Mouse (Mus musculus): ENCODE measurements around the gene Clec4f. TPM values are rescaled to one million over a fixed set of nuclear protein-coding genes. Genes with fewer than 3 reads are reported as not detected.
"Not testable (repeated sequence)": the region's sequence is repeated elsewhere in the genome, so short reads cannot be mapped to it uniquely, and the experiment has no call there.

Gene Clec4f
- polyA plus RNA-seq, 1 experiment from 2014 or later: 0.18 TPM

DNA sequence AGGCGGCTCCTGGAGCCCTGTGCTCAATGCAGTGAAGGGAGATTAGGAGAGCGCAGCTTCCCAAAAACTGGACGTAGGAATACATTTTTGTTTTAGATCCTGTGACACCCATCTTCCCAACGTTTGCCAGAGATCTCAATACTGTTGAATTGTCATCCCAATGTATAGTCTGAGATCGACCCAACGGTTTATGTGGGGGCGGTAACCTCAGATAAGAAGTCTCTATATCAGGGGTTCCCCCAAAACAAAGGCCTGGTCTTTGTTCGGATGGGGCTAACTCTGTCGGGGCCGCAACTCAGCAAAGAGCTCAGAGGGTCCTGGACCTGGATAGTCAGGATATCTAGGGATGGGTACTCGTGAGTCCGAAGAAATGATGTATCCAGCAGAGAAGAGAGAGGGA lies 37.0 kb upstream of the Clec4f start:
- peaks cover 4% of the 10 kb centered on the region; the same call in 1 of the 2 replicates for H3K4me1 ChIP-seq
- 1% methylated on average over 12 of the region's 12 CpGs for WGBS
- peaks cover 94% of the 10 kb centered on the region for H3K27me3 ChIP-seq
- H3K36me3 ChIP-seq: no peaks in the 10 kb centered on the region
- H3K4me2 ChIP-seq: no peak overlapping the region
- H3K9me3 ChIP-seq (replicated peaks): no peaks in the 10 kb centered on the region
- H3K27ac ChIP-seq: no peak overlapping the region
- no peak for ATAC-seq (replicated peaks; ENCODE audit: low FRiP score)
- H3K9ac ChIP-seq: no peak overlapping the region
- no peak overlapping the region for H3K4me3 ChIP-seq (replicated peaks)

DNA sequence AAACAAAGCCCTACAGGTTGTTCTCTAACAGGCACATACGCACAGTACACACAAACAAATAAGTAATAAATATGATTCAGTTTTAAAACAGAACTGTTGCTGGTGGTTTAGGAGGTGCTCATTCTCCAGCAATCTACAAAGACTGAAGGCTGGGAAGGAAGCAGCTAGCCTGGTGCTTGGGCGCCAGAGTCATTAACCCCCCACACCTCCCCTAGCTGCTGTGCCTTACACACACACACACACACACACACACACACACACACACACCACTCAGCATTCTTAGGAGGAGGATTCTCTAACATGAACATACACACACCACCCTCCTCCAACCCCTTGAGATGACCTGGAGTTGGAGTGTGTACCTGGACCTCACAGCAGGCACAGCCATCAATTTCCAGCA lies 34.9 kb upstream of the Clec4f start:
- Histone ChIP-seq H3K27ac (no peak overlapping the region), H3K9me3 (replicated peaks) (no peaks in the 10 kb centered on the region), H3K27me3 (peaks cover 93% of the 10 kb centered on the region), H3K9ac (no peak overlapping the region), H3K4me2 (no peak overlapping the region), H3K4me3 (replicated peaks) (no peak overlapping the region), H3K36me3 (no peaks in the 10 kb centered on the region), H3K4me1 (peaks cover 4% of the 10 kb centered on the region; the same call in 1 of the 2 replicates)
- 0 out of 2 replicates have a peak, but pooled peaks have one; percentile 40 for ATAC-seq (replicated peaks; ENCODE audit: low FRiP score)
- 44% methylated on average over 2 of the region's 2 CpGs for WGBS

DNA sequence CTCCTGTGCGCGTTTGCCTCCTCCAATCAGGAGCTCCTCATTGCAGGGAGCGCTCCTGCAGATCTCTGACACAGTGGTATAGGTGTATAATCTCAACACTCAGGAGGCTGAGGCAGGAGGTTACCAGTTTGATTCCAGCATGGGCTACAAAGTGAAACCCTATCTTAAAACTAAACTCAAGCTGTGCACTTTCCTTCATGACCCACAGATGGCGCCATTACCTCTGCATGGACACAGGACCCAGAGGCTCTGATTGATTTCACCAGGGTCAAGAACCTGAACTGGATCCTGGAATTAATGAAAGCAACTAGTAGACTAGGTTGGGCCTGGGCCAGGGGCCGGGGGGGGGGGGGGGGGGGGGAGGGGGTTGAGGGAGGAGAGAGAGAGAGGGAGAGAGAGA lies 34.3 kb upstream of the Clec4f start:
- no peak overlapping the region for H3K27ac ChIP-seq
- H3K9ac ChIP-seq: no peak overlapping the region
- WGBS: 35% methylated on average over 4 of the region's 5 CpGs
- ATAC-seq (replicated peaks; ENCODE audit: low FRiP score): no peak
- no peak overlapping the region for H3K4me3 ChIP-seq (replicated peaks)
- no peaks in the 10 kb centered on the region for H3K36me3 ChIP-seq
- peaks cover 4% of the 10 kb centered on the region; the same call in 1 of the 2 replicates for H3K4me1 ChIP-seq
- H3K9me3 ChIP-seq (replicated peaks): no peaks in the 10 kb centered on the region
- no peak overlapping the region for H3K4me2 ChIP-seq
- H3K27me3 ChIP-seq: peaks cover 93% of the 10 kb centered on the region

DNA sequence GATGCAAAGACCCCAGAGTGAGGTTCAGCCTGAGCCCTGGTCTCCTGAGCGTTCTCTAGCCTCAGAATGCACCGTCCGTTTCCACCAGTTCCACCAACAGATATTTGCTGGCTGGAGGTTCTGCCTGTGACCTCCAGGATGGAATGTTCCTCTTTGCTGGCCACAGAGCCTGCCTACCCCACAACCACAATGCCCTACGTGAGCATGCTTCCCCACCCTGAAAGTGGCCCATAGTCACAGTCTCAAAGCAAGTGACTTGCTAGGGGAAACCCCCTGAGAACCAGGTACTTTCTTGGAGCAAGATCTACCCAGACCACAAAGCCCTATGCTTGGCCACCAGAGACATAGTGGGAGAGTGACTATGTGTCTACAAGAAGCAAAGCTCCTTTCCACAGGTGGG lies 33.4 kb upstream of the Clec4f start:
- no peak overlapping the region for H3K4me2 ChIP-seq

DNA sequence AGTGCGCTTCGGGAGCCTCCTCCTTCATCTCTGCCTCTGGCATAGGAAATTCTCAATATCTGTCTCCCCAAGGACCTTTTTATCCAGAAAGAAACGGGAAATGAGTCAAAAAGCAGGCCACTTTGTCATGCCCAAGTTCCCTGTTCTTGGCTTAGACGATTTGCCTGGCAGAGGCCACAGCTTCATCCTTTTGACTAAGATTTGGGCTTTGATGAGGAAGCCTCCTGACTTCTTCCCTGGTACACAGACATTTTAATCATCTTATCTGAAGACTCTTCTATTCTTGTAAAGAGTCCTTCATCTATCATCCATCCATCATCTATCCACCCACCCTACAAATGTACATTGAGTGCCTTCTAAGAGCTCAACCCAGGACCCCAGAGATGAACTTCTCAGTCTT lies 21.8 kb upstream of the Clec4f start, which contains the start of gene Cd207:
Cd207 (minus strand) TSS at position 101 of the 400 bp plus-strand sequence.
- H3K9ac ChIP-seq: no peak within 1 kb of the TSS
- WGBS: 69% methylated on average over 4 of the region's 4 CpGs
- H3K4me2 ChIP-seq: no peak within 1 kb of the TSS
- H3K9me3 ChIP-seq (replicated peaks): no peaks in the 10 kb centered on the region
- ATAC-seq (replicated peaks; ENCODE audit: low FRiP score): no peak
- peaks cover 16% of the 10 kb centered on the region; the same call in 1 of the 2 replicates for H3K27me3 ChIP-seq
- H3K4me3 ChIP-seq (replicated peaks): no peak within 1 kb of the TSS
- H3K27ac ChIP-seq: no peak within 1 kb of the TSS
- no peaks in the 10 kb centered on the region for H3K36me3 ChIP-seq
- H3K4me1 ChIP-seq: no peaks in the 10 kb centered on the region

More for the DNA sequence above, 33.4 kb upstream of the Clec4f start:
- H3K9me3 ChIP-seq (replicated peaks): no peaks in the 10 kb centered on the region
- H3K27ac ChIP-seq: no peak overlapping the region
- WGBS: 83% methylated on average over 4 of the region's 4 CpGs
- H3K27me3 ChIP-seq: peaks cover 90% of the 10 kb centered on the region
- no peak overlapping the region for H3K9ac ChIP-seq
- peaks cover 4% of the 10 kb centered on the region; the same call in 1 of the 2 replicates for H3K4me1 ChIP-seq
- H3K4me3 ChIP-seq (replicated peaks): no peak overlapping the region
- ATAC-seq (replicated peaks; ENCODE audit: low FRiP score): no peak
- H3K36me3 ChIP-seq: no peaks in the 10 kb centered on the region

DNA sequence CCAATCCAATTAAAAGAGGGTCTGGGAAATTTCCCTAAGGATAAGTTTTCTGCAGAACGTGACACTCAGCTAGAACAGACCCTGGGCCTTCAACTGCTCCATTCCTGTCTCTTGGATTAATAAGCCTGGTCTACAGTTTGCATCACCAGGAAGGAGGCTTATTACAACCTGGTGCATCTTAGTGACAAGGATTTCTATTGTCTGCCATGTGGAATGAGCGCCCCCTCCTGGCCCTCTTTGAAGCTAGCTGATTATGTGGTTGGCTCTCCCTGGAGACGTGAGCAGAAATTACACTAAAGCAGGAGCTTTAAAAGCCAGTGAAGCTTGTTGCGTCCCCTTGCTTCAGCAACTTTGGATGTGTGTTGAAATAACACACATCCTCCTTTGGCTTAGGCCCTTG lies 17.4 kb upstream of the Clec4f start:
- Histone ChIP-seq H3K4me2 (no peak overlapping the region), H3K9me3 (replicated peaks) (no peaks in the 10 kb centered on the region), H3K9ac (no peak overlapping the region), H3K4me3 (replicated peaks) (no peak overlapping the region), H3K4me1 (no peaks in the 10 kb centered on the region), H3K36me3 (no peaks in the 10 kb centered on the region), H3K27ac (no peak overlapping the region), H3K27me3 (peaks cover 11% of the 10 kb centered on the region; the same call in 1 of the 2 replicates)
- 5% methylated on average over 4 of the region's 4 CpGs for WGBS
- ATAC-seq (replicated peaks; ENCODE audit: low FRiP score): no peak

DNA sequence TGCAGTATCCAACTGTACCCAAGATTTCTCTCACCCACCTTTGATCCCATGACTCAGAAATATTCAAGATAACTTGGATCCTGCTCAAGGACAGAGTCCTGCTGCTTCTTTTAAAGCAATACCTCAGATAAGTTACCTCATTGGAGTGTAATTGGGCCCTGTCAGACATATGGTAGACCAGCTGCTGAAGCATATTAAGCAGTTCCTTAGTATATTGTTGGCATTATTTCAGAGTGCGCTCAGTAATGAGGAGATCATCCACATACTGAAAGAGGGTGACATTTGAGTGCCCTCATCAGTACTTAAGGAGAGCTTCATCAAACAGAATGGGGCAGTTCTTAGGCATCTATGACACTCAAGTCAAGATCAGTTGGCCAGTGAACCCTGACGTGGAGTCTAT lies 9.0 kb upstream of the Clec4f start:
- Histone ChIP-seq H3K4me3 (replicated peaks) (no peak overlapping the region), H3K36me3 (no peaks in the 10 kb centered on the region), H3K9me3 (replicated peaks) (no peaks in the 10 kb centered on the region), H3K27me3 (no peaks in the 10 kb centered on the region), H3K4me1 (no peaks in the 10 kb centered on the region), H3K27ac (no peak overlapping the region), H3K9ac (no peak overlapping the region), H3K4me2 (no peak overlapping the region)
- ATAC-seq (replicated peaks; ENCODE audit: low FRiP score): no peak
- 90% methylated on average over 2 of the region's 2 CpGs for WGBS

DNA sequence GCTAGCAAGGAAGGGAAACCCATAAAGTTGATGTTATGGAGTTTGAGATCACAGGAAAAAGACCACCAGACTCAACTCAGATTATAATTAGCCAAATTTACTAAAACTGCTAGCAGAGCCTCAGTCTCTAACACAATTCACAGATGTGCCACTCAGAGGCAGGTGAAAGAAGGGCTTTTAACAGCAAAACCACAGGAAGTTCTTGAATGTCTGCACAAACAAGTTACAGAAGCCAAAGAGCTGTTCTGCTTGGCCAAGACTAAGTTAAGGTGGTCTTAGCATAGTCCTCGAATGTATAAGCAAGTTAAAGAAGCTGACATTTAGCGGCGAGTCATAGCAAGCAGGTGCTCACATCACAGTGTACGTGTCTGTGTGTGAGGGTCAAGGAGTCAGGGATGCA lies 4.8 kb upstream of the Clec4f start:
- Histone ChIP-seq H3K27me3 (no peaks in the 10 kb centered on the region), H3K9me3 (replicated peaks) (no peaks in the 10 kb centered on the region), H3K27ac (no peak overlapping the region), H3K4me1 (no peaks in the 10 kb centered on the region), H3K4me2 (no peak overlapping the region), H3K4me3 (replicated peaks) (no peak overlapping the region), H3K9ac (no peak overlapping the region), H3K36me3 (no peaks in the 10 kb centered on the region)
- 76% methylated on average over 4 of the region's 4 CpGs for WGBS
- ATAC-seq (replicated peaks; ENCODE audit: low FRiP score): no peak

DNA sequence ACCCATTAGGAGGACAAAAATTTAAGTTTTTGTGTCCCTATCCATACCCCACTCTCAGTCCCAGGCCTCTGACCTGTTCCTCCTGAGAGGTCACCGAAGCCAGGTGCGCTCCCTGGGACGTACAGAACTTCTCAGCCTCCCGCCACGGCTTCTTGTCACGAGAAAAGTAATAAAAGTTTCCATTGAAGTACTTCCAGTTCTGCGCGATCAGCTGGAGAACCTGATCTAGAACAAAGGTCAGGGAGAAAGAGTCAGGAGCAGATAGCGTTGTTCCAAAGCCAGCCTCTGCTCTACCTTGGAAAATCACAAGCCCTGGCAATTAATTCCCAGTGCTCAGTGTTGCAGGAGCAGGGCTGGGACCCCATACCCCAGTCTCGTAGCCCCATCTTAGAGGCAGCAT lies 9.3 kb downstream of the Clec4f start:
- 0 out of 2 replicates have a peak, but pooled peaks cover 3% of the 10 kb centered on the region for H3K27me3 ChIP-seq
- H3K4me1 ChIP-seq: no peaks in the 10 kb centered on the region
- ATAC-seq (replicated peaks; ENCODE audit: low FRiP score): no peak
- no peak overlapping the region for H3K4me3 ChIP-seq (replicated peaks)
- WGBS: 86% methylated on average over 10 of the region's 10 CpGs
- no peak overlapping the region for H3K27ac ChIP-seq
- no peaks in the 10 kb centered on the region for H3K9me3 ChIP-seq (replicated peaks)
- H3K4me2 ChIP-seq: no peak overlapping the region
- H3K36me3 ChIP-seq: no peaks in the 10 kb centered on the region
- H3K9ac ChIP-seq: no peak overlapping the region

DNA sequence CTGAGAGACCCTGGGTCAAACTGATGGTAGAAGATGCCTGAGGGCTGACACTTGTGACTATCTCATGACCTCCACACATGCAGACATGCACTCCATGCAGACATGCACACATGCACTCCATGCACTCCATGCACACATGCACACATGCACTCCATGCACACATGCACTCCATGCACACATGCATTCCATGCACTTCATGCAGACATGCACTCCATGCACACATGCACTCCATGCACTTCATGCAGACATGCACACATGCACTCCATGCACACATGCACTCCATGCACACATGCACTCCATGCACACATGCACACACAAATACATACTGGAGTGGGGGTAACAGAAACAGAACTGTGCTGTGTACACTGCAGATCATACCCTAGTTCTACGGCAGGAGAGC lies 20.7 kb downstream of the Clec4f start:
- Histone ChIP-seq H3K27ac (no peak overlapping the region), H3K4me3 (replicated peaks) (no peak overlapping the region), H3K4me1 (no peaks in the 10 kb centered on the region), H3K9me3 (replicated peaks) (no peaks in the 10 kb centered on the region), H3K27me3 (peaks cover 6% of the 10 kb centered on the region; the same call in 1 of the 2 replicates), H3K36me3 (no peaks in the 10 kb centered on the region), H3K9ac (no peak overlapping the region), H3K4me2 (no peak overlapping the region)
- ATAC-seq (replicated peaks; ENCODE audit: low FRiP score): no peak
- 86% methylated on average over 1 of the region's 1 CpGs for WGBS

DNA sequence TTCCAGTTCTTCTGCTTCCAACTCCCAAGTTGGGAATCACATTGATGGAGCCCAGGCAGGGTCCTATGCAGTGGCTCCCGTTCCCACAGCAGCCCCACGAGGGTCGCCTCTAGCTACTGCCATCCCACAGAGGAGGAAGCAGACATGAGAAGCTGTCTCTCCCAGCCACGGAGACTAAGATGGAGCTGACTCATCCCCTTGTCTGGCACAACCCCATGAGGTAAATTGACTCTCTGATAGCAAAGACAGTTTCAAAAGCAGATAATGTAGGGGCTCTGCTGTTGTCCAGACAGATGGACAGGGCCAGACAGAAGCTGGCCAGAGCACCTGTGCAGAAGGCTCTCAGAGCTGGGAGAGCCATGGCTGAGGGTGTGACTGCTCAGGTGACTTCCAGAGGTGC lies 21.4 kb downstream of the Clec4f start:
- H3K4me1 ChIP-seq; H3K27me3 ChIP-seq; H3K36me3 ChIP-seq; H3K4me2 ChIP-seq; H3K27ac ChIP-seq; H3K4me3 ChIP-seq (replicated peaks); H3K9me3 ChIP-seq (replicated peaks); H3K9ac ChIP-seq; ATAC-seq (replicated peaks; ENCODE audit: low FRiP score): not testable (repeated sequence)
- 70% methylated on average over 4 of the region's 4 CpGs for WGBS

DNA sequence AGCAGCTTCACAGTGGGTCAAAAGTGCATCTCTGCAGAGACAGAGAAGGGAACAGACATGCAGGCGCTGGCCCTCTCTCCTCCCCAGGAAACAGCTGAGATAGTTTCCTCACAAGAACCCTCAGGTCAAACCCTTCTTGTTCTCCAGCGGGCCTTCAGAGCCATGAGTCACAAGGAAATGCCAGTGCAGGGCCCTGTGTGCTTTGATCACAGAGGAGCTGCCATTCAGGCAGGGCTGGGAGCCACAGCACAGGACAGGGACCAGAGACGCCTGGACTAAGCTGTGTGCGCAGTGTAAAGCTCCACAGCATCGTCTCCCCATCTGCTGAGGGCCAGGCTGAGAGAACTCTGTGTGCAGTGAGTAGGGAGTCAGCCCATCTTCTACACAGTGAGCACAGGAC lies 21.9 kb downstream of the Clec4f start:
- 35% methylated on average over 5 of the region's 5 CpGs for WGBS
- not testable (repeated sequence) for H3K4me2 ChIP-seq; ATAC-seq (replicated peaks; ENCODE audit: low FRiP score); H3K4me3 ChIP-seq (replicated peaks); H3K36me3 ChIP-seq; H3K4me1 ChIP-seq; H3K27ac ChIP-seq; H3K27me3 ChIP-seq; H3K9me3 ChIP-seq (replicated peaks); H3K9ac ChIP-seq

DNA sequence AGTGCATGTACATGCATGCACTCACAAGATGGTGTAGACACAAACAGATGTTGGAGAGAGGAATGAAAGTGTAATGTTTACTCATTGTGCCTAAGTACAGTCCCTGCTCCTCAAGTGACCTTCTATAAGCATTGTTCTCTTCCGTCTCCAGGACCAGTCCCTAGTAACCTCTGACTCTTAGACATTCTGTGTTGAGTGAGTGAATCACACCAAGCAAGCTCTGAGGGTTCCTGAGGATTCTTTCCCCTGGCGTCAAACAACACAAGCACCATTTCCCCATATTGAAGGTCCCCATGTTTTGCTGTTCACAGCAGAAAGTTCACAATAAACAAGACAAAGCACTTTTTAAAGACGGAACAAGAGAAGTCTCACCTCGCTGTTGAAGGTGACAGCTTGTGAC lies 24.2 kb downstream of the Clec4f start:
- Histone ChIP-seq H3K4me3 (replicated peaks) (no peak overlapping the region), H3K4me1 (no peaks in the 10 kb centered on the region), H3K27me3 (peaks cover 6% of the 10 kb centered on the region; the same call in 1 of the 2 replicates), H3K9me3 (replicated peaks) (no peaks in the 10 kb centered on the region), H3K36me3 (no peaks in the 10 kb centered on the region), H3K27ac (no peak overlapping the region), H3K9ac (no peak overlapping the region), H3K4me2 (no peak overlapping the region)
- ATAC-seq (replicated peaks; ENCODE audit: low FRiP score): no peak
- WGBS: 80% methylated on average over 4 of the region's 4 CpGs
